Mouse (Mus musculus) liver, embryonic 16.5 days (tissue): ENCODE results near the gene Dnajb4. TPM values are rescaled to one million over a fixed set of nuclear protein-coding genes. Genes with fewer than 3 reads are reported as not detected.
"Not testable (repeated sequence)": the region's sequence is repeated elsewhere in the genome, so short reads cannot be mapped to it uniquely, and the experiment has no call there.

Experiments used
- ATAC-seq: fragments of 200-750 bp; cut with Nextera tagmentation; 2 replicates; pipeline ENCODE4 v1.8.0; 2017; ENCODE audit warnings: low read depth, mild to moderate bottlenecking, moderate number of reproducible peaks, moderate library complexity
- H3K27ac ChIP-seq: fragments of 300-500 bp; sonication (generic); 2 replicates; pipeline ENCODE4 v1.5.1; 2014; ENCODE audit warnings: mild to moderate bottlenecking, low read length
- H3K27me3 ChIP-seq: fragments of 300-500 bp; sonication (generic); 2 replicates; pipeline ENCODE4 v1.6.1; 2014; ENCODE audit warnings: low read depth, low read length, mixed read lengths; ENCODE audit not compliant: control insufficient read depth, insufficient read depth
- H3K36me3 ChIP-seq: fragments of 300-500 bp; sonication (generic); 2 replicates; pipeline ENCODE4 v1.6.1; 2014; ENCODE audit warnings: mild to moderate bottlenecking; ENCODE audit not compliant: control insufficient read depth, insufficient read depth
- H3K4me1 ChIP-seq: fragments of 300-500 bp; sonication (generic); 2 replicates; pipeline ENCODE4 v1.6.1; 2014; ENCODE audit warnings: low read depth, low read length, mixed read lengths; ENCODE audit not compliant: control insufficient read depth
- H3K4me2 ChIP-seq: fragments of 300-500 bp; sonication (generic); 2 replicates; pipeline ENCODE4 v1.6.1; 2014; ENCODE audit warnings: low read depth, low read length, mixed read lengths
- H3K4me3 ChIP-seq: fragments of 300-500 bp; sonication (generic); 2 replicates; pipeline ENCODE4 v1.5.1; 2014; ENCODE audit warnings: low read depth, mild to moderate bottlenecking, low read length
- H3K9ac ChIP-seq: fragments of 300-500 bp; sonication (generic); 2 replicates; pipeline ENCODE4 v1.6.1; 2014; ENCODE audit warnings: low read depth, low read length
- H3K9me3 ChIP-seq: fragments of 300-500 bp; sonication (generic); replicated peaks from 2 replicates; pipeline ENCODE4 v1.6.1; 2016; ENCODE audit warnings: low read length; ENCODE audit not compliant: control insufficient read depth
- WGBS: fragments of 180-500 bp; shearing (Covaris S2); extraction: QIAGEN DNeasy Blood & Tissue Kit; methylation state at CpG from one replicate; pipeline ENCODE4 v1.1.7; 2014; ENCODE audit not compliant: insufficient replicate concordance; 5-methylcytosine and 5-hydroxymethylcytosine counted together
- polyA plus RNA-seq: library from polyadenylated mRNA; unstranded; fragments of >200 nt; fragmentation: Nextera tagmentation; extraction: Ambion mirVana; gene quantifications from 2 replicates; pipeline ENCODE4 v1.2.1, GENCODE M21; 2015

The Dnajb4 gene
- polyA plus RNA-seq, 1 experiment from 2014 or later = 37.1 TPM

DNA sequence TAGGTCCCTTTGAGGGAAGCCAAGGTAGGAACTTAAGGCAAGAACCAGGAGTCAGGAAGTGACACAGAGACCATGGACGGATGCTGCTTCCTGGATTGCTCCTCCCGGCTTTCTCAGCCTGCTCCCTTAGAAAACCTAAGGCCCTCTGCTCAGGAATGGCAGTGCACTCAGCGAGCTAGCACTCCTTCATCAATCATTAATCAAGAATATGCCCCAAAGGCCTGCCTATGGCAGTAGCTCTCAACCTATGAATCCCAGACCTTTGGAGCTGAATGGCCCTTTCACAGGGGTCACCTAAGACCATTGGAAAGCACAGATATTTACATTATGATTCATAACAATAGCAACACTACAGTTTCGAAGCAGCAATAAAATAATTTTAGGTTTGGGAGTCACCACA is 79.1 kb downstream of the Dnajb4 start:
- Histone ChIP-seq H3K36me3 (no peaks in the 10 kb centered on the region), H3K9me3 (no peaks in the 10 kb centered on the region), H3K4me1 (no peaks in the 10 kb centered on the region; the same call in 1 of the 2 replicates), H3K9ac (no peak overlapping the region), H3K4me3 (no peak overlapping the region), H3K27me3 (no peaks in the 10 kb centered on the region), H3K4me2 (no peak overlapping the region), H3K27ac (no peak overlapping the region)
- 49% methylated on average over 4 of the region's 4 CpGs for WGBS
- ATAC-seq = no peak

GRCm38 (mm10) chr3:152129426-152129825 is 80.7 kb downstream of the Dnajb4 start:
- H3K4me1 ChIP-seq, H3K4me2 ChIP-seq, H3K9me3 ChIP-seq, H3K4me3 ChIP-seq, H3K36me3 ChIP-seq, ATAC-seq, H3K27me3 ChIP-seq, H3K27ac ChIP-seq, H3K9ac ChIP-seq: not testable (repeated sequence)
- 79% methylated on average over 4 of the region's 4 CpGs for WGBS

DNA sequence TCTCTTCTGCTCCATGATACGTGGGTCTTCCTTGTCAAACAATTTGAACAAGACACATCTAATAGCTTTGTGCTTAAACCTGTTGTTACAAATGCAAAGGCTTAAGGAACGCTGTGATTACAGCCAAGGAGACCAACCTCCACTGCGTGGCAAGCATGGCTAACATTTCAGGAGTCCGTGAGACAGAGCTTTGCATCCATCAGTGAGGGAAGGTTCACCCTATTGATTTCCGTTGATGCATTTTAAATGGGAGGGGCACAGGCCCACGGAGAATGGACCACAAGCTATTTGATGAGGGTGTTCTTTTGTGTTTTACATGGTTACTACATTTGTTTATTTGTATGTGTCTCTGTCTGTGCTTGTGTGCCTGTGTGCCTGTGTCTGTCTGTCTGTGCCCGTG is 81.5 kb downstream of the Dnajb4 start:
- Histone ChIP-seq H3K4me1 (no peaks in the 10 kb centered on the region; the same call in none of the 2 replicates), H3K27ac (no peak overlapping the region), H3K4me3 (no peak overlapping the region), H3K4me2 (no peak overlapping the region), H3K9me3 (no peaks in the 10 kb centered on the region), H3K36me3 (no peaks in the 10 kb centered on the region), H3K27me3 (no peaks in the 10 kb centered on the region), H3K9ac (no peak overlapping the region)
- WGBS = 70% methylated on average over 7 of the region's 7 CpGs
- no peak for ATAC-seq

Other genes with a start within 250 kb of the Dnajb4 start
- 17.8 and 19.7 TPM in 2 replicates for gene Gipc2, start 44.1 kb downstream of the Dnajb4 start, polyA plus RNA-seq
- 53.0 and 58.0 TPM in 2 replicates for gene Fubp1, start 120 bp upstream of the Dnajb4 start, polyA plus RNA-seq
- 1.3 and 1.9 TPM in 2 replicates for gene Nexn, start 56.0 kb upstream of the Dnajb4 start, polyA plus RNA-seq
- 3.8 and 4.3 TPM in 2 replicates for gene Miga1, start 130.1 kb upstream of the Dnajb4 start, polyA plus RNA-seq
- 20.2 and 22.0 TPM in 2 replicates for gene Usp33, start 136.2 kb upstream of the Dnajb4 start, polyA plus RNA-seq
- 11.3 and 12.3 TPM in 2 replicates for gene Zzz3, start 185.2 kb upstream of the Dnajb4 start, polyA plus RNA-seq